Mouse (Mus musculus): ENCODE results near the gene Apoa2. TPM values are rescaled to one million over a fixed set of nuclear protein-coding genes. Genes with fewer than 3 reads are reported as not detected.

Apoa2 gene
- polyA plus RNA-seq, 1 experiment from 2014 or later, result 11.9 TPM

GRCm38 (mm10) chr1:171260316-171260715 is 35.5 kb downstream of the Apoa2 start:
- Histone ChIP-seq H3K4me3 (ENCODE audit: low read length) (no peak overlapping the region), H3K9me3 (replicated peaks; ENCODE audit: control insufficient read depth, low read length) (no peaks in the 10 kb centered on the region), H3K27ac (ENCODE audit: low read length) (no peak overlapping the region), H3K27me3 (ENCODE audit: control insufficient read depth, insufficient read depth, low read length) (no peaks in the 10 kb centered on the region), H3K9ac (ENCODE audit: low read length) (no peak overlapping the region), H3K36me3 (ENCODE audit: control insufficient read depth, insufficient read depth) (no peaks in the 10 kb centered on the region), H3K4me2 (ENCODE audit: low read depth, low read length) (no peak overlapping the region), H3K4me1 (ENCODE audit: control insufficient read depth, insufficient read depth, low read length) (peaks cover 25% of the 10 kb centered on the region)
- ATAC-seq (replicated peaks; ENCODE audit: extremely low read depth, insufficient read depth, low FRiP score), result no peak
- WGBS, result 67% methylated on average over 3 of the region's 3 CpGs

GRCm38 (mm10) chr1:171262594-171263130 is 37.8 kb downstream of the Apoa2 start:
- peak; percentile 78 for ATAC-seq (replicated peaks; ENCODE audit: extremely low read depth, insufficient read depth, low FRiP score)
- WGBS, result 1% methylated on average over 8 of the region's 8 CpGs
- H3K9ac ChIP-seq (ENCODE audit: low read length), result peak overlapping the region; percentile 70

GRCm38 (mm10) chr1:171263185-171263611 is 38.3 kb downstream of the Apoa2 start:
- peak overlapping the region; percentile 68 for H3K4me2 ChIP-seq (ENCODE audit: low read depth, low read length)

More at GRCm38 (mm10) chr1:171262594-171263130, 37.8 kb downstream of the Apoa2 start:
- peak overlapping the region; percentile 33 for H3K4me3 ChIP-seq (ENCODE audit: low read length)
- H3K36me3 ChIP-seq (ENCODE audit: control insufficient read depth, insufficient read depth), result no peaks in the 10 kb centered on the region
- peak overlapping the region; percentile 68 for H3K4me2 ChIP-seq (ENCODE audit: low read depth, low read length)
- peak overlapping the region; percentile 92 for H3K27ac ChIP-seq (ENCODE audit: low read length)
- peaks cover 25% of the 10 kb centered on the region for H3K4me1 ChIP-seq (ENCODE audit: control insufficient read depth, insufficient read depth, low read length)
- no peaks in the 10 kb centered on the region for H3K27me3 ChIP-seq (ENCODE audit: control insufficient read depth, insufficient read depth, low read length)
- H3K9me3 ChIP-seq (replicated peaks; ENCODE audit: control insufficient read depth, low read length), result no peaks in the 10 kb centered on the region

GRCm38 (mm10) chr1:171263666-171264461 is 39.0 kb downstream of the Apoa2 start:
- Histone ChIP-seq H3K9ac (ENCODE audit: low read length) (peak overlapping the region; percentile 30; the same call in 1 of the 2 replicates), H3K27me3 (ENCODE audit: control insufficient read depth, insufficient read depth, low read length) (no peaks in the 10 kb centered on the region), H3K27ac (ENCODE audit: low read length) (peak overlapping the region; percentile 92), H3K4me1 (ENCODE audit: control insufficient read depth, insufficient read depth, low read length) (peaks cover 23% of the 10 kb centered on the region), H3K36me3 (ENCODE audit: control insufficient read depth, insufficient read depth) (no peaks in the 10 kb centered on the region), H3K4me3 (ENCODE audit: low read length) (no peak overlapping the region; the same call in 1 of the 2 replicates), H3K4me2 (ENCODE audit: low read depth, low read length) (peak overlapping the region; percentile 68), H3K9me3 (replicated peaks; ENCODE audit: control insufficient read depth, low read length) (no peaks in the 10 kb centered on the region)
- WGBS, result 69% methylated on average over 3 of the region's 3 CpGs
- no peak for ATAC-seq (replicated peaks; ENCODE audit: extremely low read depth, insufficient read depth, low FRiP score)

More at GRCm38 (mm10) chr1:171263185-171263611, 38.3 kb downstream of the Apoa2 start:
- Histone ChIP-seq H3K36me3 (ENCODE audit: control insufficient read depth, insufficient read depth) (no peaks in the 10 kb centered on the region), H3K9me3 (replicated peaks; ENCODE audit: control insufficient read depth, low read length) (no peaks in the 10 kb centered on the region), H3K4me1 (ENCODE audit: control insufficient read depth, insufficient read depth, low read length) (peaks cover 25% of the 10 kb centered on the region), H3K4me3 (ENCODE audit: low read length) (peak overlapping the region; percentile 33; the same call in 1 of the 2 replicates), H3K9ac (ENCODE audit: low read length) (no peak overlapping the region; the same call in 1 of the 2 replicates), H3K27ac (ENCODE audit: low read length) (peak overlapping the region; percentile 92), H3K27me3 (ENCODE audit: control insufficient read depth, insufficient read depth, low read length) (no peaks in the 10 kb centered on the region)
- 0% methylated on average over 2 of the region's 2 CpGs for WGBS
- ATAC-seq (replicated peaks; ENCODE audit: extremely low read depth, insufficient read depth, low FRiP score), result peak; percentile 88

- H3K4me1 ChIP-seq (ENCODE audit: control insufficient read depth, insufficient read depth, low read length), result peaks cover 26% of the 10 kb centered on the region
- H3K9ac ChIP-seq (ENCODE audit: low read length), result peak overlapping the region; percentile 11; the same call in 1 of the 2 replicates
- H3K4me3 ChIP-seq (ENCODE audit: low read length), result no peak overlapping the region
- 39% methylated on average over 4 of the region's 4 CpGs for WGBS
- H3K9me3 ChIP-seq (replicated peaks; ENCODE audit: control insufficient read depth, low read length), result no peaks in the 10 kb centered on the region
- H3K4me2 ChIP-seq (ENCODE audit: low read depth, low read length), result no peak overlapping the region
- H3K27me3 ChIP-seq (ENCODE audit: control insufficient read depth, insufficient read depth, low read length), result no peaks in the 10 kb centered on the region
- H3K36me3 ChIP-seq (ENCODE audit: control insufficient read depth, insufficient read depth), result no peaks in the 10 kb centered on the region
- peak overlapping the region; percentile 18; the same call in 1 of the 2 replicates for H3K27ac ChIP-seq (ENCODE audit: low read length)
- ATAC-seq (replicated peaks; ENCODE audit: extremely low read depth, insufficient read depth, low FRiP score), result no peak
Measured at GRCm38 (mm10) chr1:171265971-171266744, 41.3 kb downstream of the Apoa2 start.

GRCm38 (mm10) chr1:171268341-171268740 is 43.5 kb downstream of the Apoa2 start:
- 66% methylated on average over 1 of the region's 1 CpGs for WGBS
- H3K4me2 ChIP-seq (ENCODE audit: low read depth, low read length), result no peak overlapping the region
- H3K36me3 ChIP-seq (ENCODE audit: control insufficient read depth, insufficient read depth), result peaks cover 12% of the 10 kb centered on the region
- no peaks in the 10 kb centered on the region for H3K27me3 ChIP-seq (ENCODE audit: control insufficient read depth, insufficient read depth, low read length)
- ATAC-seq (replicated peaks; ENCODE audit: extremely low read depth, insufficient read depth, low FRiP score), result no peak
- peaks cover 23% of the 10 kb centered on the region for H3K4me1 ChIP-seq (ENCODE audit: control insufficient read depth, insufficient read depth, low read length)
- no peak overlapping the region for H3K9ac ChIP-seq (ENCODE audit: low read length)
- H3K9me3 ChIP-seq (replicated peaks; ENCODE audit: control insufficient read depth, low read length), result no peaks in the 10 kb centered on the region
- H3K4me3 ChIP-seq (ENCODE audit: low read length), result no peak overlapping the region
- no peak overlapping the region for H3K27ac ChIP-seq (ENCODE audit: low read length)

GRCm38 (mm10) chr1:171269848-171270572 is 45.2 kb downstream of the Apoa2 start, which contains the start of gene B4galt3:
Gene B4galt3, plus strand, starts transcription at chr1:171270328.
- Histone ChIP-seq H3K9ac (ENCODE audit: low read length) (peak within 1 kb of the TSS; percentile 95), H3K4me1 (ENCODE audit: control insufficient read depth, insufficient read depth, low read length) (peaks cover 16% of the 10 kb centered on the region), H3K27me3 (ENCODE audit: control insufficient read depth, insufficient read depth, low read length) (no peaks in the 10 kb centered on the region), H3K4me2 (ENCODE audit: low read depth, low read length) (peak within 1 kb of the TSS; percentile 100), H3K36me3 (ENCODE audit: control insufficient read depth, insufficient read depth) (peaks cover 25% of the 10 kb centered on the region), H3K27ac (ENCODE audit: low read length) (peak within 1 kb of the TSS; percentile 73), H3K4me3 (ENCODE audit: low read length) (peak within 1 kb of the TSS; percentile 93), H3K9me3 (replicated peaks; ENCODE audit: control insufficient read depth, low read length) (no peaks in the 10 kb centered on the region)
- ATAC-seq (replicated peaks; ENCODE audit: extremely low read depth, insufficient read depth, low FRiP score), result peak; percentile 95
- WGBS, result 4% methylated on average over 36 of the region's 36 CpGs

- Histone ChIP-seq H3K9me3 (replicated peaks; ENCODE audit: control insufficient read depth, low read length) (no peaks in the 10 kb centered on the region), H3K4me2 (ENCODE audit: low read depth, low read length) (peak overlapping the region; percentile 100), H3K4me1 (ENCODE audit: control insufficient read depth, insufficient read depth, low read length) (peaks cover 16% of the 10 kb centered on the region), H3K27ac (ENCODE audit: low read length) (peak overlapping the region; percentile 73), H3K27me3 (ENCODE audit: control insufficient read depth, insufficient read depth, low read length) (no peaks in the 10 kb centered on the region), H3K4me3 (ENCODE audit: low read length) (peak overlapping the region; percentile 93), H3K36me3 (ENCODE audit: control insufficient read depth, insufficient read depth) (peaks cover 30% of the 10 kb centered on the region), H3K9ac (ENCODE audit: low read length) (peak overlapping the region; percentile 95)
- under 1% methylated on average over 19 of the region's 19 CpGs for WGBS
- ATAC-seq (replicated peaks; ENCODE audit: extremely low read depth, insufficient read depth, low FRiP score), result peak; percentile 61
Measured at GRCm38 (mm10) chr1:171270573-171270900, 45.7 kb downstream of the Apoa2 start.

Data from heart, embryonic 16.5 days (tissue).